Mouse (Mus musculus): ENCODE measurements around the gene Mast1.

DNA sequence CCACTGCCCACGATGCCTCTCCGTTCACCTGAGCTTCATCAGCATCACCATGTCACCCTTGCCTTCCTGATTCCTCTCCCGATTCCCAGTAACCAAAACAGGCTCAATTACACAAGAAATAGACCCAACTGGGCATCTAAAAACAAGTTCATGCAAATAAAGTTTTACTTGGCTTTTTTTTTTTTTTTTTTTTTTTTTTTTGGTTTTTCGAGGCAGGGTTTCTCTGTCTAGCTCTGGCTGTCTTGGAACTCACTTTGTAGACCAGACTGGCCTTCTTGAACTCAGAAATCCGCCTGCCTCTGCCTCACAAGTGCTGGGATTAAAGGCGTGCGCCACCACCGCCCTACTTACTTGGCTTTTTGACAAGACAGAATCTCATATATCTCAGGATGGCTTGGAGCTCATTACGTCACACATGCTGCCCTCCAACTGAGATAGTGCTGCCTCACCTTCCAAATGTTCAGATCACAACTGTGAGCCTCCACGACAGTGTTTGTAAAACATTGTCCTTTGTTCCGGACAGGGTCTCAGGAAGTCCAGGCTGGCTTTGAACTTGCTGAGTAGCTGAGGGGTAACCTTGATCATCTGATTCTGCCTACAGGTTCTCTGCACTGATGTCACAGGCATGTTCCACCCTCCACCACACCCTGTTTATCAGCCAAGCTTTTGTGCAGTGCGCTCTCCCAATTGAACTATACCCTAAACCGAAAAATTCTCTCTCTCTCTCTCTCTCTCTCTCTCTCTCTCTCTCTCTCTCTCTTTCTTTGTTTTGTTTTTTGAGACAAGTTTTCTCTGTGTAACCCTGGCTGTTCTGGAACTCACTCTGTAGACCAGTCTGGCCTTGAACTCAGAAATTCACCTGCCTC, 694 bp upstream of the Mast1 start:
- TF ChIP-seq GATA1 (IDR thresholded peaks at IDR 0.05; ENCODE audit: borderline replicate concordance, low read length): no peak
- no peak for TF ChIP-seq FLI1 (IDR thresholded peaks at IDR 0.05; ENCODE audit: low read length)

All from megakaryocyte, embryonic 14.5 days (primary cell).